Mouse (Mus musculus) spleen, adult 2 months (tissue): Measurements from ENCODE around the gene Smpd3.

ENCODE experiments used
- CTCF ChIP-seq: fragments of 200-500 bp; IDR thresholded peaks from 2 replicates; pipeline ENCODE4 v1.5.1; 2011; ENCODE audit warnings: mild to moderate bottlenecking, inconsistent platforms; ENCODE audit not compliant: insufficient read depth, insufficient read length, insufficient replicate concordance; ENCODE audit errors: extremely low read depth
- POLR2A ChIP-seq: fragments of 200-500 bp; IDR thresholded peaks from 2 replicates; pipeline ENCODE4 v1.6.1; 2011; ENCODE audit warnings: low read depth, low read length, inconsistent platforms

DNA sequence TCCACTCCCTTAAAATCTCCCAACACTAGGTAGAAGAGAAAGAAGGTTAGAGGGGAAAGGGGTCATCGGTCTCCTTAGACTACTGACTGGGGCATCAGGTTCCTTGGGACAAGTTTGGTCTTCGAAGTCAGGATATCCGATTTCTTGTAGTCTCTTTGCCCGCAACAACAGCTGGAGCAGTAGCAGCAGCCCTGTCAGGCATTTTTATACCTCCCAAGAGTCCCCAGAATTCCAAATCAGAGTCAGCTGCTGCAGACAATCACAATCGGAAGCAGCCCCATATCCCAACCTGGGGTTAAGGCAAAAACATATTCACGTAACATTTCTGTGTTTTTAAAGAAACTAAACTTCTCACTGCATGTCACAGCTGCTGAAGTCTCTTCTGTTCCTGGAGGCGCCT lies 106.3 kb downstream of the Smpd3 start:
- no peak for TF ChIP-seq CTCF
- TF ChIP-seq POLR2A = no peak
